Mouse (Mus musculus): ENCODE measurements around the gene Dnajc11.
A peak's percentile ranks its signal among the peaks of the same experiment; 100 is the strongest.

Dnajc11 gene

GRCm38 (mm10) chr4:151985886-151986285 is 52.4 kb downstream of the Dnajc11 start:
- DNase-seq (ENCODE audit: low spot score) = no peak

GRCm38 (mm10) chr4:151986650-151987049 is 53.2 kb downstream of the Dnajc11 start:
- DNase-seq (ENCODE audit: low spot score) = peak; percentile 14

- DNase-seq (ENCODE audit: low spot score) = no peak
Observed at GRCm38 (mm10) chr4:151988014-151988341, 54.5 kb downstream of the Dnajc11 start.

- peak; percentile 86 for DNase-seq (ENCODE audit: low spot score)
Observed at GRCm38 (mm10) chr4:151988342-151989109, 55.0 kb downstream of the Dnajc11 start, which contains the start of gene Thap3. TSS of gene Thap3 (minus strand) at chr4:151988997.

GRCm38 (mm10) chr4:151989110-151989488 is 55.6 kb downstream of the Dnajc11 start:
- DNase-seq (ENCODE audit: low spot score) = no peak

- no peak for DNase-seq (ENCODE audit: low spot score)
Observed at GRCm38 (mm10) chr4:151992091-151992490, 58.6 kb downstream of the Dnajc11 start.

- DNase-seq (ENCODE audit: low spot score) = peak; percentile 63
Observed at GRCm38 (mm10) chr4:151993035-151993434, 59.5 kb downstream of the Dnajc11 start.

- DNase-seq (ENCODE audit: low spot score) = peak; percentile 74
Observed at GRCm38 (mm10) chr4:151994228-151995171, 61.0 kb downstream of the Dnajc11 start.

GRCm38 (mm10) chr4:151995371-151996172 is 62.1 kb downstream of the Dnajc11 start:
- DNase-seq (ENCODE audit: low spot score) = peak; percentile 79

GRCm38 (mm10) chr4:151996173-151996950 is 62.9 kb downstream of the Dnajc11 start, which contains the start of gene Phf13:
TSS of gene Phf13 (minus strand) at chr4:151996258.
- DNase-seq (ENCODE audit: low spot score) = peak; percentile 100

- no peak for DNase-seq (ENCODE audit: low spot score)
Observed at GRCm38 (mm10) chr4:151996951-151997222, 63.4 kb downstream of the Dnajc11 start.

GRCm38 (mm10) chr4:151997701-151998100 is 64.2 kb downstream of the Dnajc11 start:
- DNase-seq (ENCODE audit: low spot score) = no peak

GRCm38 (mm10) chr4:151999481-151999880 is 66.0 kb downstream of the Dnajc11 start:
- no peak for DNase-seq (ENCODE audit: low spot score)

- no peak for DNase-seq (ENCODE audit: low spot score)
Observed at GRCm38 (mm10) chr4:152000906-152001305, 67.4 kb downstream of the Dnajc11 start.

- DNase-seq (ENCODE audit: low spot score) = no peak
Observed at GRCm38 (mm10) chr4:152001335-152001734, 67.8 kb downstream of the Dnajc11 start.

GRCm38 (mm10) chr4:152002063-152002462 is 68.6 kb downstream of the Dnajc11 start:
- DNase-seq (ENCODE audit: low spot score) = no peak

- no peak for DNase-seq (ENCODE audit: low spot score)
Observed at GRCm38 (mm10) chr4:152006137-152006536, 72.6 kb downstream of the Dnajc11 start.

- no peak for DNase-seq (ENCODE audit: low spot score)
Observed at GRCm38 (mm10) chr4:152006812-152007211, 73.3 kb downstream of the Dnajc11 start.

GRCm38 (mm10) chr4:152007481-152008147 is 74.1 kb downstream of the Dnajc11 start:
- no peak for DNase-seq (ENCODE audit: low spot score)

- DNase-seq (ENCODE audit: low spot score) = peak; percentile 27
Observed at GRCm38 (mm10) chr4:152008148-152008500, 74.6 kb downstream of the Dnajc11 start.

GRCm38 (mm10) chr4:152008622-152009075 is 75.2 kb downstream of the Dnajc11 start, which contains the start of gene Klhl21:
TSS of gene Klhl21 (plus strand) at chr4:152008803.
- DNase-seq (ENCODE audit: low spot score) = peak; percentile 91

All from testis, postnatal 14 days (tissue).